Comparison of ENCODE assay signal across 8 mouse cellular contexts in the genomic region with DNA sequence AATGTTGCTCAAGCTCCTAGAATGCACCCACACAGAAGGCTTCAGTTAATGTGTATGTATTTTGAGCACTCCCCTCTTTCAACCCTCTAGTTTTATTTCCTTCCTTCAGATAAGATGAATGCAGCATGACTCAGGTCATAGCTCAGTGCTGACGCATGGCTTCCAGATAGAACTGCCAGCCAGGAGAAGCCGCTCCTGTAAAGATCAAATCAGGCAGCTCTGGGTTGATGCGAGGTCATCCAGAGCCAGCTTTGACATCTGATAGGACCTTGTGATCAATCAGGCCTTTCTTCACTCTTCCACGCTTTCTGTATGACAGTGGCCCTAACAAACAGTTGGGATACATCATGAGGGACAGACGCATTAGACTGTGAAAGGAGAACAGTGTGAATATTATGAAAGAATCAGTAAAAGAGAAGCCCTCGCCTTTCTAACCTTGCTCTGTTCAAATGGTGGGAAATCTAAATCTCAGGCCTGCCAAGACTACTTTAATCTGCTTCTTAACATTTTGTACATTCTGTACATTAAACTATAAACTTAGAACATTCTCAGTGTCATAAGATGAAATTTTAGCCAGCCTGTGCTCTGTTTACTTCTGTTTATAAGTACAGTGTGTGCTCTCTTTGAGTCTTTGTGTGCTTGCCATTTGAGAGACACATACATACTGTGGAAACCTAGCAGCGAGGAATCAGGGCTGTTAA.
DNase-seq lines count a peak whose midpoint lies in the region; ATAC-seq and TF ChIP-seq lines count a peak whose summit lies in the region.

No protein-coding gene starts in this region.

- H3K36me3 ChIP-seq in intestine, embryonic 14.5 days (ENCODE audit: control insufficient read depth, insufficient read depth, low read length): no peaks in the 10 kb centered on the region
- H3K36me3 ChIP-seq in hindbrain, embryonic 13.5 days: no peaks in the 10 kb centered on the region
- H3K36me3 ChIP-seq in liver, embryonic 12.5 days: no peaks in the 10 kb centered on the region

- H3K27me3 ChIP-seq in intestine, embryonic 14.5 days (replicated peaks; ENCODE audit: control insufficient read depth, insufficient read depth, low read length): no peaks in the 10 kb centered on the region
- no peaks in the 10 kb centered on the region for H3K27me3 ChIP-seq in hindbrain, embryonic 13.5 days
- no peaks in the 10 kb centered on the region for H3K27me3 ChIP-seq in liver, embryonic 12.5 days (replicated peaks)

- no peak for DNase-seq in frontal cortex, postnatal 25 days (ENCODE audit: low spot score in 2 of 2)
- peak; percentile 78 for DNase-seq in 3T3-L1 (ENCODE audit: low read depth, low spot score)
- DNase-seq in intestine, embryonic 14.5 days (ENCODE audit: low spot score): no peak
- DNase-seq in layer of hippocampus, postnatal 25 days (ENCODE audit: extremely low spot score in 1 of 2, low spot score in 1 of 2): no peak

- no peak overlapping the region for H3K9ac ChIP-seq in intestine, embryonic 14.5 days (ENCODE audit: low read length)
- H3K9ac ChIP-seq in hindbrain, embryonic 13.5 days: no peak overlapping the region
- H3K9ac ChIP-seq in liver, embryonic 12.5 days: no peak overlapping the region

- H3K27ac ChIP-seq in embryonic fibroblast, embryonic 13.5 days (ENCODE audit: insufficient read depth, low read length): peak overlapping the region; percentile 23; the same call in 1 of the 2 replicates
- no peak overlapping the region for H3K27ac ChIP-seq in intestine, embryonic 14.5 days (ENCODE audit: low read depth)
- no peak overlapping the region for H3K27ac ChIP-seq in hindbrain, embryonic 13.5 days
- no peak overlapping the region for H3K27ac ChIP-seq in liver, embryonic 12.5 days

- no peak for TF ChIP-seq CTCF in embryonic fibroblast, embryonic 13.5 days (IDR thresholded peaks at IDR 0.05; ENCODE audit: borderline replicate concordance, insufficient read depth, low read length)

- 55% methylated on average over 7 of the region's 7 CpGs for WGBS in intestine, embryonic 14.5 days
- WGBS in hindbrain, embryonic 13.5 days: 79% methylated on average over 7 of the region's 7 CpGs
- 58% methylated on average over 7 of the region's 7 CpGs for WGBS in liver, embryonic 12.5 days (ENCODE audit: insufficient replicate concordance)

- ATAC-seq in frontal cortex, adult (ENCODE audit: low TSS enrichment): peak; percentile 89
- ATAC-seq in intestine, embryonic 14.5 days (replicated peaks; ENCODE audit: low FRiP score, low TSS enrichment, low read depth): peak; percentile 50; the same call in 1 of the 2 replicates
- no peak for ATAC-seq in hindbrain, embryonic 13.5 days (ENCODE audit: low FRiP score)
- ATAC-seq in liver, embryonic 12.5 days: no peak

- H3K4me3 ChIP-seq in embryonic fibroblast, embryonic 13.5 days (ENCODE audit: insufficient read depth, low read length): no peak overlapping the region
- H3K4me3 ChIP-seq in intestine, embryonic 14.5 days (ENCODE audit: low read depth, low read length): no peak overlapping the region
- H3K4me3 ChIP-seq in hindbrain, embryonic 13.5 days: no peak overlapping the region
- H3K4me3 ChIP-seq in liver, embryonic 12.5 days: no peak overlapping the region

- no peaks in the 10 kb centered on the region for H3K9me3 ChIP-seq in intestine, embryonic 14.5 days (ENCODE audit: control insufficient read depth, low read length)
- H3K9me3 ChIP-seq in hindbrain, embryonic 13.5 days: no peaks in the 10 kb centered on the region
- no peaks in the 10 kb centered on the region for H3K9me3 ChIP-seq in liver, embryonic 12.5 days (replicated peaks)

- H3K4me2 ChIP-seq in intestine, embryonic 14.5 days (ENCODE audit: low read length): no peak overlapping the region
- H3K4me2 ChIP-seq in hindbrain, embryonic 13.5 days: no peak overlapping the region
- no peak overlapping the region for H3K4me2 ChIP-seq in liver, embryonic 12.5 days

- H3K4me1 ChIP-seq in embryonic fibroblast, embryonic 13.5 days (ENCODE audit: control insufficient read depth, insufficient read depth, low read length): peaks cover 6% of the 10 kb centered on the region
- H3K4me1 ChIP-seq in intestine, embryonic 14.5 days (replicated peaks; ENCODE audit: control insufficient read depth, insufficient read depth, low read length): no peaks in the 10 kb centered on the region
- no peaks in the 10 kb centered on the region for H3K4me1 ChIP-seq in hindbrain, embryonic 13.5 days (replicated peaks)
- no peaks in the 10 kb centered on the region for H3K4me1 ChIP-seq in liver, embryonic 12.5 days

- no peak for TF ChIP-seq POLR2A in embryonic fibroblast, embryonic 13.5 days (IDR thresholded peaks at IDR 0.05; ENCODE audit: low read depth, low read length)

Comparison
In these comparisons a context has a peak if more than half of its experiments do, and no peak if none do; other contexts are left out.
1. ATAC-seq: peak in frontal cortex, adult (single experiment) and intestine, embryonic 14.5 days (single experiment); none in hindbrain, embryonic 13.5 days (single experiment) and liver, embryonic 12.5 days (single experiment).